Mouse (Mus musculus) ovary, postnatal 36 days (tissue): ENCODE data around the gene Ltb4r2.
A peak's percentile ranks its signal among the peaks of the same experiment; 100 is the strongest.

Experiments
- DNase-seq: peaks from one replicate; pipeline ENCODE4 v3.0.0; 2022; ENCODE audit warnings: low spot score, mixed read lengths

The Ltb4r2 gene

GRCm38 (mm10) chr14:55737086-55737687, 24.0 kb upstream of the Ltb4r2 start:
- DNase-seq, result no peak

- DNase-seq, result peak; percentile 82
Measured at GRCm38 (mm10) chr14:55743711-55744110, 17.5 kb upstream of the Ltb4r2 start.

- DNase-seq, result peak; percentile 87
Measured at GRCm38 (mm10) chr14:55745180-55745860, 15.9 kb upstream of the Ltb4r2 start, which contains the start of the genes Dhrs1 and Nop9. TSS of gene Dhrs1 (minus strand) at chr14:55745690. TSS of gene Nop9 (plus strand) at chr14:55745693.

- DNase-seq, result no peak
Measured at GRCm38 (mm10) chr14:55745861-55746237, 15.4 kb upstream of the Ltb4r2 start.

- DNase-seq, result no peak
Measured at GRCm38 (mm10) chr14:55747051-55747847, 14.0 kb upstream of the Ltb4r2 start.

GRCm38 (mm10) chr14:55757566-55757965, 3.7 kb upstream of the Ltb4r2 start:
- no peak for DNase-seq

- no peak for DNase-seq
Measured at GRCm38 (mm10) chr14:55758363-55758784, 2.9 kb upstream of the Ltb4r2 start, which contains the start of gene Cideb. TSS of gene Cideb (minus strand) at chr14:55758458.

- peak; percentile 77 for DNase-seq
Measured at GRCm38 (mm10) chr14:55760156-55760555, 1.1 kb upstream of the Ltb4r2 start.

- DNase-seq, result peak; percentile 53
Measured at GRCm38 (mm10) chr14:55762001-55762821, 983 bp downstream of the Ltb4r2 start.

GRCm38 (mm10) chr14:55763166-55763565, 1.9 kb downstream of the Ltb4r2 start:
- no peak for DNase-seq

- no peak for DNase-seq
Measured at GRCm38 (mm10) chr14:55765696-55766095, 4.5 kb downstream of the Ltb4r2 start, which contains the start of gene Ltb4r1. TSS of gene Ltb4r1 (plus strand) at chr14:55765962.

GRCm38 (mm10) chr14:55767519-55768414, 6.5 kb downstream of the Ltb4r2 start:
- DNase-seq, result peak; percentile 67

GRCm38 (mm10) chr14:55768555-55768954, 7.3 kb downstream of the Ltb4r2 start:
- no peak for DNase-seq

GRCm38 (mm10) chr14:55769087-55769703, 8.0 kb downstream of the Ltb4r2 start:
- no peak for DNase-seq

GRCm38 (mm10) chr14:55776711-55777110, 15.5 kb downstream of the Ltb4r2 start:
- no peak for DNase-seq

GRCm38 (mm10) chr14:55777176-55777575, 15.9 kb downstream of the Ltb4r2 start:
- DNase-seq, result no peak

- DNase-seq, result no peak
Measured at GRCm38 (mm10) chr14:55777806-55778205, 16.6 kb downstream of the Ltb4r2 start.

GRCm38 (mm10) chr14:55778686-55779085, 17.5 kb downstream of the Ltb4r2 start:
- no peak for DNase-seq

- DNase-seq, result no peak
Measured at GRCm38 (mm10) chr14:55779656-55780055, 18.4 kb downstream of the Ltb4r2 start.

- DNase-seq, result no peak
Measured at GRCm38 (mm10) chr14:55780736-55781135, 19.5 kb downstream of the Ltb4r2 start.
